Mouse (Mus musculus): ENCODE data around the gene Fam118a. TPM values are rescaled to one million over a fixed set of nuclear protein-coding genes. Genes with fewer than 3 reads are reported as not detected.
"Not testable (repeated sequence)": the region's sequence is repeated elsewhere in the genome, so short reads cannot be mapped to it uniquely, and the experiment has no call there.

Gene Fam118a
- polyA plus RNA-seq (2014; fragmentation: Nextera tagmentation; extraction: Ambion mirVana): 32.6 and 35.1 TPM in 2 replicates

GRCm38 (mm10) chr15:85028648-85029047 lies at the start of gene Fam118a:
Fam118a (plus strand) TSS chr15:85028948.
- not testable (repeated sequence) for ATAC-seq (replicated peaks; ENCODE audit: low FRiP score, low TSS enrichment, low read depth); H3K9ac ChIP-seq (ENCODE audit: low read length); H3K9me3 ChIP-seq (ENCODE audit: control insufficient read depth, low read length); H3K36me3 ChIP-seq (ENCODE audit: control insufficient read depth, insufficient read depth, low read length); H3K4me2 ChIP-seq (ENCODE audit: low read length); H3K27me3 ChIP-seq (replicated peaks; ENCODE audit: control insufficient read depth, insufficient read depth, low read length); H3K4me1 ChIP-seq (replicated peaks; ENCODE audit: control insufficient read depth, insufficient read depth, low read length); DNase-seq (ENCODE audit: low spot score); H3K4me3 ChIP-seq (ENCODE audit: low read depth, low read length); H3K27ac ChIP-seq (ENCODE audit: low read depth)
- WGBS: 26% methylated on average over 1 of the region's 1 CpGs

- no peak for DNase-seq (ENCODE audit: low spot score)
- Histone ChIP-seq H3K27ac (ENCODE audit: low read depth) (no peak overlapping the region), H3K4me1 (replicated peaks; ENCODE audit: control insufficient read depth, insufficient read depth, low read length) (peaks cover 3% of the 10 kb centered on the region), H3K9me3 (ENCODE audit: control insufficient read depth, low read length) (no peaks in the 10 kb centered on the region), H3K9ac (ENCODE audit: low read length) (no peak overlapping the region), H3K4me3 (ENCODE audit: low read depth, low read length) (no peak overlapping the region), H3K27me3 (replicated peaks; ENCODE audit: control insufficient read depth, insufficient read depth, low read length) (no peaks in the 10 kb centered on the region), H3K4me2 (ENCODE audit: low read length) (no peak overlapping the region), H3K36me3 (ENCODE audit: control insufficient read depth, insufficient read depth, low read length) (no peaks in the 10 kb centered on the region)
- 79% methylated on average over 9 of the region's 9 CpGs for WGBS
- no peak for ATAC-seq (replicated peaks; ENCODE audit: low FRiP score, low TSS enrichment, low read depth)
Measured at GRCm38 (mm10) chr15:84981609-84982313, 47.0 kb upstream of the Fam118a start.

- H3K36me3 ChIP-seq (ENCODE audit: control insufficient read depth, insufficient read depth, low read length): no peaks in the 10 kb centered on the region
- ATAC-seq (replicated peaks; ENCODE audit: low FRiP score, low TSS enrichment, low read depth) (no peak), DNase-seq (ENCODE audit: low spot score) (no peak)
- no peak overlapping the region for H3K4me3 ChIP-seq (ENCODE audit: low read depth, low read length)
- H3K27ac ChIP-seq (ENCODE audit: low read depth): no peak overlapping the region
- WGBS: 88% methylated on average over 3 of the region's 3 CpGs
- H3K9ac ChIP-seq (ENCODE audit: low read length): no peak overlapping the region
- H3K27me3 ChIP-seq (replicated peaks; ENCODE audit: control insufficient read depth, insufficient read depth, low read length): no peaks in the 10 kb centered on the region
- H3K4me1 ChIP-seq (replicated peaks; ENCODE audit: control insufficient read depth, insufficient read depth, low read length): peaks cover 6% of the 10 kb centered on the region
- no peaks in the 10 kb centered on the region for H3K9me3 ChIP-seq (ENCODE audit: control insufficient read depth, low read length)
- no peak overlapping the region for H3K4me2 ChIP-seq (ENCODE audit: low read length)
Measured at GRCm38 (mm10) chr15:84982888-84983287, 45.9 kb upstream of the Fam118a start.

GRCm38 (mm10) chr15:84983721-84984120 lies 45.0 kb upstream of the Fam118a start:
- Histone ChIP-seq H3K4me1 (replicated peaks; ENCODE audit: control insufficient read depth, insufficient read depth, low read length) (peaks cover 12% of the 10 kb centered on the region), H3K27ac (ENCODE audit: low read depth) (no peak overlapping the region), H3K27me3 (replicated peaks; ENCODE audit: control insufficient read depth, insufficient read depth, low read length) (no peaks in the 10 kb centered on the region), H3K9ac (ENCODE audit: low read length) (no peak overlapping the region), H3K36me3 (ENCODE audit: control insufficient read depth, insufficient read depth, low read length) (no peaks in the 10 kb centered on the region), H3K4me2 (ENCODE audit: low read length) (no peak overlapping the region), H3K9me3 (ENCODE audit: control insufficient read depth, low read length) (no peaks in the 10 kb centered on the region), H3K4me3 (ENCODE audit: low read depth, low read length) (no peak overlapping the region)
- ATAC-seq (replicated peaks; ENCODE audit: low FRiP score, low TSS enrichment, low read depth): no peak
- 84% methylated on average over 7 of the region's 7 CpGs for WGBS
- no peak for DNase-seq (ENCODE audit: low spot score)

GRCm38 (mm10) chr15:84985516-84986160 lies 43.1 kb upstream of the Fam118a start:
- DNase-seq (ENCODE audit: low spot score) (no peak), ATAC-seq (replicated peaks; ENCODE audit: low FRiP score, low TSS enrichment, low read depth) (no peak)
- H3K9ac ChIP-seq (ENCODE audit: low read length): no peak overlapping the region
- no peak overlapping the region for H3K4me2 ChIP-seq (ENCODE audit: low read length)
- H3K4me1 ChIP-seq (replicated peaks; ENCODE audit: control insufficient read depth, insufficient read depth, low read length): peaks cover 13% of the 10 kb centered on the region
- H3K4me3 ChIP-seq (ENCODE audit: low read depth, low read length): no peak overlapping the region
- 0 out of 2 replicates have a peak, but pooled peaks cover 6% of the 10 kb centered on the region for H3K27me3 ChIP-seq (replicated peaks; ENCODE audit: control insufficient read depth, insufficient read depth, low read length)
- no peak overlapping the region for H3K27ac ChIP-seq (ENCODE audit: low read depth)
- no peaks in the 10 kb centered on the region for H3K36me3 ChIP-seq (ENCODE audit: control insufficient read depth, insufficient read depth, low read length)
- 88% methylated on average over 12 of the region's 12 CpGs for WGBS
- no peaks in the 10 kb centered on the region for H3K9me3 ChIP-seq (ENCODE audit: control insufficient read depth, low read length)

GRCm38 (mm10) chr15:84986171-84987019 lies 42.4 kb upstream of the Fam118a start:
- H3K27ac ChIP-seq (ENCODE audit: low read depth): no peak overlapping the region
- peak overlapping the region; percentile 76 for H3K4me3 ChIP-seq (ENCODE audit: low read depth, low read length)
- DNase-seq (ENCODE audit: low spot score): no peak
- no peaks in the 10 kb centered on the region for H3K9me3 ChIP-seq (ENCODE audit: control insufficient read depth, low read length)
- H3K4me2 ChIP-seq (ENCODE audit: low read length): peak overlapping the region; percentile 87
- ATAC-seq (replicated peaks; ENCODE audit: low FRiP score, low TSS enrichment, low read depth): no peak
- WGBS: 72% methylated on average over 4 of the region's 4 CpGs
- H3K4me1 ChIP-seq (replicated peaks; ENCODE audit: control insufficient read depth, insufficient read depth, low read length): peaks cover 13% of the 10 kb centered on the region
- 0 out of 2 replicates have a peak, but pooled peaks cover 6% of the 10 kb centered on the region for H3K27me3 ChIP-seq (replicated peaks; ENCODE audit: control insufficient read depth, insufficient read depth, low read length)
- no peaks in the 10 kb centered on the region for H3K36me3 ChIP-seq (ENCODE audit: control insufficient read depth, insufficient read depth, low read length)
- peak overlapping the region; percentile 86 for H3K9ac ChIP-seq (ENCODE audit: low read length)

DNA sequence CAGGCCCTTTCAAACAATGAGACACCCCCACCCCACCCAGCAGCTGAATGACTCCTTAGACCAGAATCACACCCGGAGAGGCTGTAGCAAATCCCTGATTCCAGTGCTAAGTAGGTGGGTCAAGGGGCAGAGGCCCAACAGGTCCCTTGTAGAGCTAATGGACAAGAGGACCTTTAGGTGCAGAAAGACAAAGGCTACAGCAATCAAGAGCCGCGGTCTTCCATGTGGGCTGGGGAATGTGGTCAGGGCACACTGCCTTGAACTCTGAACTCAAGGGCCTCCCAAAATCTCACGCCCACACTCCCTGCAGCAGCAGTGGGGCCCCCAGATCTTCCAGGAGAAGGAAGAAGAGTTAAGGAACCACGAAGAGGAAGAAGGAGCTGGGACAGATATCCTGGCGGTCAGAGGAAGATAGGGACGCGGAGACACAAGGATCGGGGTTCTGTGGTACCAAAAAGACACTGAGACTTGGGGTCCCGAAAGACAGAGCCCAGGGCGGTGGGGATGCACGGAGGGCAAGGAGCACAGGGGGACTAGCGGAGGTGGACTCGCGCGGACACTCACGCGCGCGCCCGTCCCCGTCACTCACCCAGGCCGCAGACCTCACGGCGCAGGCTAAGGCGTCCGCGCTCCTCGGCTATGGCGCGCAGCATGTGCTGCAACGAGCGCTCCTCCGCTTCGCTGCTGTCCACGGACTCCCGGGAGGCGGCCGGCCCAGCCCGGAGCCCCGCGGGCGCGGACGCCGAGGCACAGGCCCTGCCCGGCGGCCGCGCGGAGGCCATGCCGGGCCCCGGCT lies 41.5 kb upstream of the Fam118a start:
- Histone ChIP-seq H3K4me3 (ENCODE audit: low read depth, low read length) (peak overlapping the region; percentile 76), H3K4me1 (replicated peaks; ENCODE audit: control insufficient read depth, insufficient read depth, low read length) (peaks cover 13% of the 10 kb centered on the region), H3K27ac (ENCODE audit: low read depth) (peak overlapping the region; percentile 57; the same call in 1 of the 2 replicates), H3K9ac (ENCODE audit: low read length) (peak overlapping the region; percentile 86), H3K9me3 (ENCODE audit: control insufficient read depth, low read length) (no peaks in the 10 kb centered on the region), H3K36me3 (ENCODE audit: control insufficient read depth, insufficient read depth, low read length) (no peaks in the 10 kb centered on the region), H3K27me3 (replicated peaks; ENCODE audit: control insufficient read depth, insufficient read depth, low read length) (0 out of 2 replicates have a peak, but pooled peaks cover 6% of the 10 kb centered on the region), H3K4me2 (ENCODE audit: low read length) (peak overlapping the region; percentile 87)
- peak; percentile 80 for DNase-seq (ENCODE audit: low spot score)
- ATAC-seq (replicated peaks; ENCODE audit: low FRiP score, low TSS enrichment, low read depth): peak; percentile 55
- WGBS: under 1% methylated on average over 48 of the region's 53 CpGs

Measured in intestine, embryonic 14.5 days (tissue).